Mouse (Mus musculus) midbrain, embryonic 15.5 days (tissue): ENCODE measurements at regions not wholly inside any gene's neighbourhood (a gene's known extent, or its start where the extent isn't known, plus 50 kb on each side); places are given as distances from the start of the nearest gene placed in this dataset.

Source experiments
- ATAC-seq: fragments of 200-750 bp; cut with Nextera tagmentation; replicated peaks from 2 replicates; pipeline ENCODE4 v1.8.0; 2017; ENCODE audit warnings: moderate TSS enrichment
- H3K27ac ChIP-seq: fragments of 300-500 bp; sonication (generic); 2 replicates; pipeline ENCODE4 v1.5.1; 2015; ENCODE audit warnings: mild to moderate bottlenecking, inconsistent platforms
- H3K27me3 ChIP-seq: fragments of 300-500 bp; sonication (generic); replicated peaks from 2 replicates; pipeline ENCODE4 v1.6.1; 2015; ENCODE audit warnings: inconsistent platforms
- H3K36me3 ChIP-seq: fragments of 300-500 bp; sonication (generic); replicated peaks from 2 replicates; pipeline ENCODE4 v1.6.1; 2015; ENCODE audit warnings: inconsistent platforms
- H3K4me1 ChIP-seq: fragments of 300-500 bp; sonication (generic); 2 replicates; pipeline ENCODE4 v1.6.1; 2015; ENCODE audit warnings: inconsistent platforms
- H3K4me2 ChIP-seq: fragments of 300-500 bp; sonication (generic); 2 replicates; pipeline ENCODE4 v1.6.1; 2015; ENCODE audit warnings: inconsistent platforms, mild to moderate bottlenecking, moderate library complexity
- H3K4me3 ChIP-seq: fragments of 300-500 bp; sonication (generic); 2 replicates; pipeline ENCODE4 v1.5.1; 2015; ENCODE audit warnings: mild to moderate bottlenecking, inconsistent platforms
- H3K9ac ChIP-seq: fragments of 300-500 bp; sonication (generic); 2 replicates; pipeline ENCODE4 v1.6.1; 2015; ENCODE audit warnings: mild to moderate bottlenecking, inconsistent platforms
- H3K9me3 ChIP-seq: fragments of 300-500 bp; sonication (generic); 2 replicates; pipeline ENCODE4 v1.6.1; 2016; ENCODE audit warnings: inconsistent platforms
- WGBS: fragments of 180-500 bp; shearing (Covaris S2); methylation state at CpG from one replicate; pipeline ENCODE4 v1.1.7; 2015; ENCODE audit warnings: mixed read lengths; 5-methylcytosine and 5-hydroxymethylcytosine counted together

DNA sequence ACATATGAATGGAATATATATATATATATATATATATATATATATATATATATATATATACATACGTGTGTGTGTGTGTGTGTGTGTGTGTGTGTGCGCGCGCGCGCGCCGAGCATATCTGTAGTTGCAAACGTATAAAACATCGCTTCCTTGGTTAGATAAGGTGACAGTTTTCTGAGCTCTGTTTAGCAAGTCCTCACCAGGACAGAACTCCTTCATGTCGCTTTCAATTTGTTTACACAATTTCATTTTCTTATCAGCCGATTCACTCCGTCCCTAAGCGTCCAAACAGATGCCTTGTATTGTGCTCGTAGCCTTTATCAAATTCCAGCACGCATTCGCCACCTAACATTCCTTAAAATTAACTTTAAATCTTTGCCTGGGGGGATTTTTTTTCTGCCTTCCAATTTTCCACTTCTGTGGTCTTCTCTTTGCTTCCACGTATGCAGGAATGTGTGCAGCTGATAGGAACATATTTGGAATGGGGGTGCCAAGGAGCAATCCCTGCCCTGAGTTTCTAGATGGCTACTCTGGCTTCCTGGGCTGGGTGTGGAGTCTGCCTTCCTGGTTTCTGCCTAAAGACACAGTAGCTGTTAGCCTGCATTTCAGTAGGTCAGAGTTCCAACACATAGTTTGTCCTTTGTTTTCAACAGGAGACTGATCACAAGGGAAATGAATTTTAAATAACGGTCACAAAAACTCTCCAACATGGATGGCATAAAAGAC, 575.7 kb downstream of the Robo2 start:
- 73% methylated on average over 19 of the region's 19 CpGs for WGBS
- no peak for ATAC-seq

DNA sequence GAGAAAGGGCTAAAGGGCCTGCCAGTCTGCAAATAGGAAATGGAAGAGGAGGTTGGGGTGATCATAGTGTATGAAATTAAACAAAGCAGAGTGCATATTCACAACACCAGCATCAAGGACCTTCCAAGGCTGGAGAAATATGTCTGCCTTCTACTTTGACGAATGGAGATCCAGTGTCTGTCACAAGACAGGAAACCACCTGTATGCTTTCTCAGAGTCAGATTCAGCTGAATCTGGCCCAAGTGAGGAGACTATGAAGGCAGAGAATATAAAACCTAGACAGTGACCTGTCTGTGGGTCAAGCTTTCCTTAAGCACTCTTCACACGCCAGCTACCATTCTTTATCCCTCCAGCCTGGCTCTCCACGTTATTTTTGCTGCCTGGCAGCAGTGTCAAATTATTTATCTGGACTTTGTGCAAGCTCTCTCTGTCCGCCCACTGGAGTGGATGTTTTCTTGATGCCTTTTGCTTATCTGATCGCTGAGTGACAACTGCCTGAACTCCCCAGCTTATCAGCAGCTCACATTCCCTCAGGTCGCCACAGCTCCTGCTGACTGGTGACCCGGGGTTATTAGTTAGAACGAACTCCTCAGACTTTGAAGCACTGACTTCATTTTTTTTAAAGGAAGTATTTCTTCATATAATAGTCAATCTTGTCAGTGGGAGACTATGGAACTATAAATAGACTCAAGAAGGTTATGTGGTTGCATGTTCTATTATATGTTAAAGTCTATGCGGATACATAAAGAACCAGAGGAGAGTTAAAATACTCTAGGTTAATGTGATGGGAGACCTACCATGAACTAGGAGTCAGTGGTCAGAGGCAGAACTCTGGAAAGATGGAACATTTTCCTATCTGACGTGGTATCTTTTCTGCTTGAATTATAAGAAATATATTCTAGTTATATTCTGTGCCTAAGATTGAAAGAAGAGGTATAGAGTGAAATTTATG, 590.0 kb downstream of the Robo2 start:
- Histone ChIP-seq H3K4me2 (no peak overlapping the region), H3K36me3 (no peaks in the 10 kb centered on the region), H3K4me3 (no peak overlapping the region), H3K9ac (no peak overlapping the region), H3K4me1 (no peaks in the 10 kb centered on the region), H3K27me3 (no peaks in the 10 kb centered on the region), H3K9me3 (no peaks in the 10 kb centered on the region), H3K27ac (no peak overlapping the region)
- WGBS, result 72% methylated on average over 10 of the region's 10 CpGs
- ATAC-seq, result no peak

More for the DNA sequence above, 575.7 kb downstream of the Robo2 start:
- Histone ChIP-seq H3K4me3 (no peak overlapping the region), H3K9ac (no peak overlapping the region), H3K36me3 (no peaks in the 10 kb centered on the region), H3K9me3 (no peaks in the 10 kb centered on the region), H3K4me1 (no peaks in the 10 kb centered on the region), H3K4me2 (no peak overlapping the region), H3K27me3 (no peaks in the 10 kb centered on the region), H3K27ac (no peak overlapping the region)

DNA sequence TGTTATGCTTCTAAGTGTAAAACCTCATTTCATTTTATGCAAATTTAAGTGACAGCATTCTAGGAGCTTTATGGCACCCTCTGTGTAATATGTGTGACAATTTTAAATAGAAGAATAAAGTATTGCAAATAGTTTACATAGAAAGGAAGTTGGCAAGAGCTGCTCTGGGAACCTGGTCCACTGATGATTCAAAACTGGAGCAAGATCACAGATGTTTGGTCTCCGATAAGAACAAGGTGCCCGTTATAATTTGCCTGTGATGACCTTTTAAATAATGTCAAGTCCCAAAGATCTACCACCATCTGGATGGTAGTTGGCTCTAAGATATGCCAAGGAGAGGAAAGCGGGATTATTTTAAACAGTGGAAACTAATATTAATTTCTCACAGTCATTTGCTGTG, 607.1 kb downstream of the Robo2 start:
- no peaks in the 10 kb centered on the region for H3K36me3 ChIP-seq
- ATAC-seq, result no peak
- WGBS, result 86% methylated on average over 3 of the region's 3 CpGs
- H3K4me1 ChIP-seq, result no peaks in the 10 kb centered on the region
- H3K4me2 ChIP-seq, result no peak overlapping the region
- H3K27ac ChIP-seq, result no peak overlapping the region
- no peaks in the 10 kb centered on the region for H3K9me3 ChIP-seq
- H3K4me3 ChIP-seq, result no peak overlapping the region
- no peak overlapping the region for H3K9ac ChIP-seq
- H3K27me3 ChIP-seq, result no peaks in the 10 kb centered on the region

DNA sequence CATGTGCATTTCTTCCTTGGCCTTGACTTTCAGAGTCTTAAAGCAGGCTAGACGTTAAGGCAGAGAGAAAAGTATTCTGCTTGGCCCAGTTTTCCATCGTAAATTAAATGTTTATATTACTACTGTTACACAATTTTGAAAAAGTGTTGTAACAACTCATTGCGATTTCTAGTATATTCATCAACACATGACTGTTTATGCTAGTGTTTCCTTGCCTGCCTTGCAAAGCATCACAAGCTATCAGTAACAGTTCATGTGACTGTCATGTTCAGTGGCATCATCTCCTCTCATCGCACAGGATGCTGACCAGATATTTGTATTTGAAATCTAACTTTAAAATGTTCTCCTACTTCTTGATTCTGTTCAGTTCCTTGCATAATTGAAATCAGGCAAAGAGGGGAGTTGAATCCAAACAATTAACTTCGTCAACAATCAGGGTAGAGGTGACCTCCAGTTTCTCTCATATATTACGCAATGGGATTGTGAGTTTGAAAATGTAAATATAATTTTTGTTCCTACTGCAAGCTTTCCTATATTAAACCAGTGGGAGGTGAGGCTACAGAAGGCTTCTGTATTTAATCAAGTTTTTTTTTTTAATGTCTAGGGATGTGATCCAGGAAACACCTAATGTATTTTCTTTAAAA, 615.0 kb downstream of the Robo2 start:
- no peak for ATAC-seq
- H3K4me3 ChIP-seq, result no peak overlapping the region
- no peaks in the 10 kb centered on the region for H3K36me3 ChIP-seq
- no peak overlapping the region for H3K9ac ChIP-seq
- WGBS, result 90% methylated on average over 6 of the region's 6 CpGs
- no peak overlapping the region for H3K4me2 ChIP-seq
- no peaks in the 10 kb centered on the region for H3K9me3 ChIP-seq
- no peak overlapping the region for H3K27ac ChIP-seq
- H3K27me3 ChIP-seq, result no peaks in the 10 kb centered on the region
- H3K4me1 ChIP-seq, result no peaks in the 10 kb centered on the region

DNA sequence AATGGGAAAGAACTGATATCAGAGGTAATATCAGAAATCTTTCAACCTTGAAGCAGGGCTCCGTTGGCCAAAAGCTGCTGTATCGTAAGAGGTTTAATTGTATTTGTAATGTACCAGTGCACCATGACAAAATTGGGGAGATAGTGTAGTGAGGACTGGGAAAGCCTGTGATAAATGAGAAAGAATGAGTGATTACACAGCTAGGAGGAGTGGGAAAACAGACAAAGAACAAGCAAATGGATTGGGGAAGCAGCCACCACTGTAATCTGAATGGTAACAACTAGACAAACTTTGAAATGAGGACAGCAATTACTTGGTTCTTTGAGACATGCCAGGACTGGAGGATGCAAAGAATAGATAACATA, 626.6 kb downstream of the Robo2 start:
- Histone ChIP-seq H3K27me3 (no peaks in the 10 kb centered on the region), H3K4me2 (no peak overlapping the region), H3K4me1 (no peaks in the 10 kb centered on the region), H3K9me3 (no peaks in the 10 kb centered on the region), H3K9ac (no peak overlapping the region), H3K4me3 (no peak overlapping the region), H3K27ac (no peak overlapping the region), H3K36me3 (no peaks in the 10 kb centered on the region)
- 75% methylated on average over 2 of the region's 2 CpGs for WGBS
- ATAC-seq, result no peak

DNA sequence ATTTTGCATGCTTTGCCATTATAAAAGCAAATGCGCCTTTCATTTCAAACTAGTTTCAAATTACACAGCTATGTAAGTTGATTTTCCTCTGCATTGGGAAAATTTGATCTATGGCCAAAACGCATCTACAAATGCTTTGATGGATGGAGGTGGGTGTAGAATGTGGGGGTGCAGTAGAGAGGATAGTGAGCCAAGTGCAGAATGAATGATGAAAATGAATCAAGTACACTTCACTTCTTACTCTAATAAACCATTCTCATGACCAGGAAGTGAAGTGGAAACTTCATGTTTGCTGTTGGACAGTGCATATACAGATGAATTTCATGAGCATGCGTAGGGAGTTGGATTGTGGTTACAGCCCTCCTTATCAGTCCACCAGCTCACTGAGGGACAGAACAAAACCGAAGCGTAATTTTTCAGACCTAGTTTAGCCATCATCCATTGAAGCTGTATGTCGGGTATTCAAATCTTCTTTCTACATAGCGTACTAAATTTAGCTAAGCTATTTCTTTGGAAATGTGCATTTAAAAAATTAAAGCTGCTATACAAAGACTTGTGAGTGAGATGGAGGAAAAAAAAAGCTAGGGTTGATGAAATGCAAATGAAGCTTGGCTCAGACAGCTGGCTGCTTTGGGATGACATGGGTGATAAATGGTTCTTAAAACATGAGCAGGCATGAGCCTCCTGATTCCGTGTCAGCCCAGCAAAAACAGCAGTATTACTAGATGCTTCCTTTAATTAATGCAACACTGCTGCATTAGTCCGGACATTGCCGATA, 627.1 kb downstream of the Robo2 start:
- H3K27me3 ChIP-seq, result no peaks in the 10 kb centered on the region
- H3K9ac ChIP-seq, result no peak overlapping the region
- WGBS, result 78% methylated on average over 10 of the region's 10 CpGs
- no peaks in the 10 kb centered on the region for H3K9me3 ChIP-seq
- H3K27ac ChIP-seq, result no peak overlapping the region
- no peak for ATAC-seq
- H3K4me3 ChIP-seq, result no peak overlapping the region
- H3K4me2 ChIP-seq, result no peak overlapping the region
- no peaks in the 10 kb centered on the region for H3K4me1 ChIP-seq
- H3K36me3 ChIP-seq, result no peaks in the 10 kb centered on the region

DNA sequence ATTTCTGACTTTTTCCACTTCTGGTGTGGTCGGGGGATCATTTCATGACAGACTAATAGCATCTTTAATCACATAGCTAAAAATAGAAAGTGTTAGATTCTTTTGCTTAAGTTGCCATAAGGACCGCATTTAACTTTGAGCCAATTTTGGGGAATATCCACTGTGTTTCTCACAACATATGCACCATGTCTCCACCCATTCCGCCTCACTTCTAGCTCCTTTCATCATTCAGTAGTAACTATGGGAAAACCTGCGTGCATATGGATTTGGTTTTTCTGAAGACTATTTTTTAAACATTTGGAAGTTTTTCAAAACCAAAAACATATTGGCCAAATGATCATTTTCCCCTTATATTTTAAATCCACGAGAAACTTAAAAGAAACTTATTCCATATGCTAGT, 639.2 kb downstream of the Robo2 start:
- no peak for ATAC-seq
- Histone ChIP-seq H3K9me3 (no peaks in the 10 kb centered on the region), H3K27ac (no peak overlapping the region), H3K9ac (no peak overlapping the region), H3K4me2 (no peak overlapping the region), H3K27me3 (no peaks in the 10 kb centered on the region), H3K4me1 (no peaks in the 10 kb centered on the region), H3K4me3 (no peak overlapping the region), H3K36me3 (no peaks in the 10 kb centered on the region)
- WGBS, result 91% methylated on average over 5 of the region's 5 CpGs

DNA sequence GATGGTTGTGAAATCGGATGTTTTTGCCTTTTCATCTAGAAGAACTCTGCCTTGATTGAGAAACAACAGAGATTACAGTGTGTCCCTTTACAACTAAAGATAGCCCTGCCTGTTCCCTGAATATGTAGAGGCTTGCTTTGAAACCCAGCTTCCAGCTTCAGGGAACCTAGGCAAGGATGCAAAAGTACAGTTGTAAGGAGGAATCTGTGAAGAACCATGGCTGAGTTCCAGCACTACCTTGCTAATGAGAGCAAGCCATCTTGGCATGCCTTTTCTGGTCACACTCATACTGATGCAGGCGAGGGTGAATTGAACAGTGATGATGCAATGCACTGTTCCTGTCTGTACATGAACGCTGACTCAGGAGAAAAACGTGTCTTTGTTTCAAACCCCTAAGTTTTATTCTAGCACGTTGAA, 641.2 kb downstream of the Robo2 start:
- Histone ChIP-seq H3K9me3 (no peaks in the 10 kb centered on the region), H3K4me3 (no peak overlapping the region), H3K4me2 (no peak overlapping the region), H3K4me1 (no peaks in the 10 kb centered on the region), H3K36me3 (no peaks in the 10 kb centered on the region), H3K9ac (no peak overlapping the region), H3K27ac (no peak overlapping the region), H3K27me3 (no peaks in the 10 kb centered on the region)
- no peak for ATAC-seq
- 69% methylated on average over 5 of the region's 5 CpGs for WGBS

DNA sequence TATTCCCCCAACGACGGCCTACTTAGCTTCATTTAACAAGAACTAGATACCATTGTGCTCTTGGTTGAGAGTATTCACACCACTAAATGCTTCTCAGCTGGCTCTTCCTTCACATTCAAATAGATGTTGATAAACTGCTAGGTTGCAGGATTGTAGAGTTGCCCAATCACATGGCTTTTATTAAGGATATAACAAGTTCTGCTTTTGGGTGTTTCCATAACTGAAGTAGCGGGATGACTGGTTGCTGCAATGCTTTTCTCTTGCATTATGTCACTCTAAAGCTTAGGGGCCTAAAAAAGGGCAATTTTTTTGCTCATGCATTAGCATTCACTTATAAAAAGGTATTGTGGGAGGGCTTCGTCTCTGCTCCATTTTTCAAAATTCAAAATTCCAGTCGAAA, 641.9 kb downstream of the Robo2 start:
- Histone ChIP-seq H3K9me3 (no peaks in the 10 kb centered on the region), H3K9ac (no peak overlapping the region), H3K4me1 (no peaks in the 10 kb centered on the region), H3K4me3 (no peak overlapping the region), H3K27me3 (no peaks in the 10 kb centered on the region), H3K4me2 (no peak overlapping the region), H3K27ac (no peak overlapping the region), H3K36me3 (no peaks in the 10 kb centered on the region)
- 88% methylated on average over 5 of the region's 5 CpGs for WGBS
- no peak for ATAC-seq

DNA sequence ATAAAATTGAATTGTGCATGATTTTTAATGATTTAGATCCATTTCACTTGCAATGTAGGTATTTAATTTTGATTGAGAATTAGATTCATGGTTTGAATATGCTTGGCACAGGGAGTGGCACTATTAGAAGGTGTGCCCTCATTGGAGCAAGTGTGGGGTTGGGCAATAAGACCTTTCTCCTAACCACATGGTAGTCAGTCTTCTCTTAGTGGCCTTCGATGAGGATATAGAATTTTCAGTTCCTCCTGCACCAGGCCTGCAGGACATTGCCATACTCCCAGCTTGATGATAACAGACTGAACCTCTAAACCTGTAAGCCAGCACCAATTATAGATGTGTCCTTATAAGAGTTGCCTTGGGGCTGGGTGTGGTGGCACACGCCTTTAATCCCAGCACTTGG, 642.9 kb downstream of the Robo2 start:
- H3K27ac ChIP-seq, result no peak overlapping the region
- no peaks in the 10 kb centered on the region for H3K27me3 ChIP-seq
- no peaks in the 10 kb centered on the region for H3K36me3 ChIP-seq
- ATAC-seq, result no peak
- H3K4me3 ChIP-seq, result no peak overlapping the region
- WGBS, result 97% methylated on average over 2 of the region's 2 CpGs
- no peaks in the 10 kb centered on the region for H3K9me3 ChIP-seq
- H3K9ac ChIP-seq, result no peak overlapping the region
- H3K4me2 ChIP-seq, result no peak overlapping the region
- no peaks in the 10 kb centered on the region for H3K4me1 ChIP-seq

DNA sequence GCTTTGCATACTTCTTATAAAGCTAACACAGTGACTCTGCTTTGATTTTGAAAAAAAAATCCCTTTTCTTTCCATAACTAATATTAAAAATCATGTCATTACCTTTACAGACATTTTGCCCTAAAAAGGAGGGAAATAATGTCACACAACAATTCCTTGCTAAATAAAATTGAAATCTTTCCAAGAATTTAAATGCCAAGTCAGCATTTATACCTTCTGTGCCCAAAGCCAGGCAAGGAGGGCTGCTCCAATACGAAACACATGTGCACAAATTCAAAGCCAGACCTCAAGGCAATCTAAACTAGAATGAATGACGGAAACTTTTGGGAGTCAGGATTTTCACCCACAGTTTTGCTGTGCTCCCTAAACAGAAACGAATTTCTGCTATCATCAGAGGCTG, 646.4 kb downstream of the Robo2 start:
- Histone ChIP-seq H3K4me2 (no peak overlapping the region), H3K9ac (no peak overlapping the region), H3K36me3 (no peaks in the 10 kb centered on the region), H3K4me1 (peaks cover 3% of the 10 kb centered on the region; the same call in 1 of the 2 replicates), H3K9me3 (no peaks in the 10 kb centered on the region), H3K27me3 (no peaks in the 10 kb centered on the region), H3K4me3 (no peak overlapping the region), H3K27ac (no peak overlapping the region)
- WGBS, result 88% methylated on average over 3 of the region's 3 CpGs
- ATAC-seq, result no peak

DNA sequence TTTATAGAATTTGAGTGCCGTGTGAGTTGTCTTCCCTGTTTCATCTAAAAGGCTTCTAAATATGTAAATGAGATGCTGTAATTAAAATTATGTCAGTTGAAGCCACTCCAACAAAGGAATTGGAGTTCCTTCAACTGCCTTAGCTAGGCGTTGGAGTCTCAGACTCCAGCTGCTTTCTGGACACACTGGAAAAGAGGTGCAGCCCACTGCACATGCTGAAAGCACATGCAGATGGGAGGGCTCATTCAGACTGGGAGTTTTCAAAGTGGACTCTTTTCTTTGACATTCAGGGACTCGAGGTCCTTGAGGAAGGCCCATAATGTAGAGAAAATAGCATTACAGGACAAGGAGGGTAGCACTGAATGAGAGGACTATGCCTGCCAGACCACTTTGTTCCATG, 650.7 kb downstream of the Robo2 start:
- Histone ChIP-seq H3K27me3 (no peaks in the 10 kb centered on the region), H3K4me3 (no peak overlapping the region), H3K36me3 (no peaks in the 10 kb centered on the region), H3K9ac (no peak overlapping the region), H3K27ac (no peak overlapping the region), H3K9me3 (no peaks in the 10 kb centered on the region), H3K4me2 (no peak overlapping the region), H3K4me1 (peaks cover 6% of the 10 kb centered on the region; the same call in 1 of the 2 replicates)
- ATAC-seq, result no peak
- WGBS, result 33% methylated on average over 3 of the region's 3 CpGs
